Mouse (Mus musculus): ENCODE measurements around the gene Scamp2. TPM values are rescaled to one million over a fixed set of nuclear protein-coding genes. Genes with fewer than 3 reads are reported as not detected.

The Scamp2 gene
- polyA plus RNA-seq, 1 experiment from 2014 or later: 54.2 TPM

- Histone ChIP-seq H3K27me3 (ENCODE audit: insufficient read depth, low read length) (no peaks in the 10 kb centered on the region), H3K36me3 (ENCODE audit: insufficient read depth) (no peaks in the 10 kb centered on the region), H3K4me3 (ENCODE audit: low read depth, low read length) (no peak overlapping the region), H3K27ac (ENCODE audit: low read depth) (no peak overlapping the region), H3K4me1 (ENCODE audit: insufficient read depth) (no peaks in the 10 kb centered on the region), H3K9me3 (ENCODE audit: low read depth, low read length) (no peaks in the 10 kb centered on the region), H3K4me2 (no peak overlapping the region), H3K9ac (no peak overlapping the region)
- 73% methylated on average over 7 of the region's 7 CpGs for WGBS
- no peak for ATAC-seq (ENCODE audit: insufficient read depth)
- DNase-seq: no peak
- TF ChIP-seq CTCF (IDR thresholded peaks at IDR 0.05; ENCODE audit: low read depth): no peak
These were observed 53.2 kb downstream of the Scamp2 start for GRCm38 (mm10) chr9:57613975-57614374.

GRCm38 (mm10) chr9:57614786-57615185 is 54.0 kb downstream of the Scamp2 start:
- H3K4me1 ChIP-seq (ENCODE audit: insufficient read depth): no peaks in the 10 kb centered on the region
- no peak overlapping the region for H3K4me2 ChIP-seq
- no peak for TF ChIP-seq CTCF (IDR thresholded peaks at IDR 0.05; ENCODE audit: low read depth)
- H3K27me3 ChIP-seq (ENCODE audit: insufficient read depth, low read length): no peaks in the 10 kb centered on the region
- H3K36me3 ChIP-seq (ENCODE audit: insufficient read depth): no peaks in the 10 kb centered on the region
- no peak for DNase-seq
- no peak overlapping the region for H3K4me3 ChIP-seq (ENCODE audit: low read depth, low read length)
- ATAC-seq (ENCODE audit: insufficient read depth): no peak
- H3K27ac ChIP-seq (ENCODE audit: low read depth): no peak overlapping the region
- no peaks in the 10 kb centered on the region for H3K9me3 ChIP-seq (ENCODE audit: low read depth, low read length)
- WGBS: 73% methylated on average over 4 of the region's 4 CpGs
- no peak overlapping the region for H3K9ac ChIP-seq

- Histone ChIP-seq H3K36me3 (ENCODE audit: insufficient read depth) (no peaks in the 10 kb centered on the region), H3K27me3 (ENCODE audit: insufficient read depth, low read length) (no peaks in the 10 kb centered on the region), H3K4me1 (ENCODE audit: insufficient read depth) (no peaks in the 10 kb centered on the region), H3K9ac (no peak overlapping the region), H3K4me2 (no peak overlapping the region), H3K4me3 (ENCODE audit: low read depth, low read length) (no peak overlapping the region), H3K9me3 (ENCODE audit: low read depth, low read length) (no peaks in the 10 kb centered on the region), H3K27ac (ENCODE audit: low read depth) (no peak overlapping the region)
- no peak for DNase-seq
- WGBS: 64% methylated on average over 8 of the region's 8 CpGs
- no peak for TF ChIP-seq CTCF (IDR thresholded peaks at IDR 0.05; ENCODE audit: low read depth)
- ATAC-seq (ENCODE audit: insufficient read depth): no peak
These were observed 56.9 kb downstream of the Scamp2 start for GRCm38 (mm10) chr9:57617556-57618169.

GRCm38 (mm10) chr9:57618854-57619253 is 58.1 kb downstream of the Scamp2 start:
- WGBS: 56% methylated on average over 8 of the region's 8 CpGs
- Histone ChIP-seq H3K27me3 (ENCODE audit: insufficient read depth, low read length) (no peaks in the 10 kb centered on the region), H3K36me3 (ENCODE audit: insufficient read depth) (no peaks in the 10 kb centered on the region), H3K4me1 (ENCODE audit: insufficient read depth) (no peaks in the 10 kb centered on the region), H3K9ac (no peak overlapping the region), H3K27ac (ENCODE audit: low read depth) (no peak overlapping the region), H3K4me3 (ENCODE audit: low read depth, low read length) (no peak overlapping the region), H3K4me2 (no peak overlapping the region), H3K9me3 (ENCODE audit: low read depth, low read length) (no peaks in the 10 kb centered on the region)
- ATAC-seq (ENCODE audit: insufficient read depth) (no peak), DNase-seq (no peak)
- TF ChIP-seq CTCF (IDR thresholded peaks at IDR 0.05; ENCODE audit: low read depth): no peak

GRCm38 (mm10) chr9:57620674-57621073 is 59.9 kb downstream of the Scamp2 start, which contains the start of gene Lman1l:
Gene Lman1l, minus strand, starts transcription at chr9:57620774.
- DNase-seq (no peak), ATAC-seq (ENCODE audit: insufficient read depth) (no peak)
- no peak for TF ChIP-seq CTCF (IDR thresholded peaks at IDR 0.05; ENCODE audit: low read depth)
- Histone ChIP-seq H3K9ac (no peak within 1 kb of the TSS), H3K4me1 (ENCODE audit: insufficient read depth) (no peaks in the 10 kb centered on the region), H3K4me2 (no peak within 1 kb of the TSS), H3K9me3 (ENCODE audit: low read depth, low read length) (no peaks in the 10 kb centered on the region), H3K27me3 (ENCODE audit: insufficient read depth, low read length) (no peaks in the 10 kb centered on the region), H3K27ac (ENCODE audit: low read depth) (no peak within 1 kb of the TSS), H3K4me3 (ENCODE audit: low read depth, low read length) (no peak within 1 kb of the TSS), H3K36me3 (ENCODE audit: insufficient read depth) (peaks cover 17% of the 10 kb centered on the region)
- 83% methylated on average over 5 of the region's 5 CpGs for WGBS

GRCm38 (mm10) chr9:57624295-57624694 is 63.6 kb downstream of the Scamp2 start:
- H3K4me2 ChIP-seq: no peak overlapping the region
- H3K4me1 ChIP-seq (ENCODE audit: insufficient read depth): no peaks in the 10 kb centered on the region
- DNase-seq (no peak), ATAC-seq (ENCODE audit: insufficient read depth) (no peak)
- no peak overlapping the region for H3K4me3 ChIP-seq (ENCODE audit: low read depth, low read length)
- no peaks in the 10 kb centered on the region for H3K27me3 ChIP-seq (ENCODE audit: insufficient read depth, low read length)
- H3K36me3 ChIP-seq (ENCODE audit: insufficient read depth): peaks cover 52% of the 10 kb centered on the region
- WGBS: 77% methylated on average over 7 of the region's 7 CpGs
- no peak for TF ChIP-seq CTCF (IDR thresholded peaks at IDR 0.05; ENCODE audit: low read depth)
- no peak overlapping the region for H3K27ac ChIP-seq (ENCODE audit: low read depth)
- no peaks in the 10 kb centered on the region for H3K9me3 ChIP-seq (ENCODE audit: low read depth, low read length)
- H3K9ac ChIP-seq: no peak overlapping the region

- H3K9me3 ChIP-seq (ENCODE audit: low read depth, low read length): no peaks in the 10 kb centered on the region
- ATAC-seq (ENCODE audit: insufficient read depth): no peak
- H3K4me1 ChIP-seq (ENCODE audit: insufficient read depth): no peaks in the 10 kb centered on the region
- no peak overlapping the region for H3K4me2 ChIP-seq
- peaks cover 68% of the 10 kb centered on the region for H3K36me3 ChIP-seq (ENCODE audit: insufficient read depth)
- no peak overlapping the region for H3K9ac ChIP-seq
- no peak for DNase-seq
- WGBS: 84% methylated on average over 15 of the region's 15 CpGs
- no peak overlapping the region for H3K27ac ChIP-seq (ENCODE audit: low read depth)
- no peaks in the 10 kb centered on the region for H3K27me3 ChIP-seq (ENCODE audit: insufficient read depth, low read length)
- no peak for TF ChIP-seq CTCF (IDR thresholded peaks at IDR 0.05; ENCODE audit: low read depth)
- H3K4me3 ChIP-seq (ENCODE audit: low read depth, low read length): no peak overlapping the region
These were observed 65.1 kb downstream of the Scamp2 start for GRCm38 (mm10) chr9:57625674-57626500.
